Mouse (Mus musculus) limb, embryonic 12.5 days (tissue): ENCODE data around the gene Bcl2a1b. TPM values are rescaled to one million over a fixed set of nuclear protein-coding genes. Genes with fewer than 3 reads are reported as not detected.
"Not testable (repeated sequence)": the region's sequence is repeated elsewhere in the genome, so short reads cannot be mapped to it uniquely, and the experiment has no call there.

Source experiments
- ATAC-seq: fragments of 200-750 bp; cut with Nextera tagmentation; 2 replicates; pipeline ENCODE4 v1.8.0; 2017; ENCODE audit warnings: low read depth, moderate TSS enrichment; ENCODE audit not compliant: insufficient number of reproducible peaks, insufficient read depth, low FRiP score, low TSS enrichment
- H3K27ac ChIP-seq: fragments of 300-500 bp; sonication (generic); 2 replicates; pipeline ENCODE4 v1.5.1; 2016; ENCODE audit warnings: mild to moderate bottlenecking, moderate library complexity
- H3K27me3 ChIP-seq: fragments of 300-500 bp; sonication (generic); 2 replicates; pipeline ENCODE4 v1.6.1; 2016; ENCODE audit warnings: mild to moderate bottlenecking, moderate library complexity
- H3K36me3 ChIP-seq: fragments of 300-500 bp; sonication (generic); 2 replicates; pipeline ENCODE4 v1.6.1; 2016; ENCODE audit warnings: mild to moderate bottlenecking, moderate library complexity
- H3K4me1 ChIP-seq: fragments of 300-500 bp; sonication (generic); replicated peaks from 2 replicates; pipeline ENCODE4 v1.6.1; 2016
- H3K4me2 ChIP-seq: fragments of 300-500 bp; sonication (generic); 2 replicates; pipeline ENCODE4 v1.6.1; 2016; ENCODE audit warnings: mild to moderate bottlenecking, moderate library complexity
- H3K4me3 ChIP-seq: fragments of 300-500 bp; sonication (generic); replicated peaks from 2 replicates; pipeline ENCODE4 v1.5.1; 2016; ENCODE audit warnings: mild to moderate bottlenecking
- H3K9ac ChIP-seq: fragments of 300-500 bp; sonication (generic); replicated peaks from 2 replicates; pipeline ENCODE4 v1.6.1; 2016; ENCODE audit warnings: mild to moderate bottlenecking, moderate library complexity
- H3K9me3 ChIP-seq: fragments of 300-500 bp; sonication (generic); 2 replicates; pipeline ENCODE4 v1.6.1; 2016; ENCODE audit warnings: mild to moderate bottlenecking, moderate library complexity
- WGBS: fragments of 180-500 bp; shearing (Covaris S2); methylation state at CpG from one replicate; pipeline ENCODE4 v1.1.7; 2016; 5-methylcytosine and 5-hydroxymethylcytosine counted together
- polyA plus RNA-seq: library from polyadenylated mRNA; unstranded; fragments of >200 nt; fragmentation: Nextera tagmentation; extraction: Ambion mirVana; gene quantifications from 2 replicates; pipeline ENCODE4 v1.2.1, GENCODE M21; 2016

Gene Bcl2a1b
- polyA plus RNA-seq, result 0.64 and 0.76 TPM in 2 replicates

- H3K9me3 ChIP-seq, ATAC-seq, H3K4me1 ChIP-seq, H3K36me3 ChIP-seq, H3K27ac ChIP-seq, H3K27me3 ChIP-seq, H3K4me2 ChIP-seq, H3K4me3 ChIP-seq, H3K9ac ChIP-seq: not testable (repeated sequence)
- 89% methylated on average over 5 of the region's 5 CpGs for WGBS
Observed at GRCm38 (mm10) chr9:89198969-89199416, at the start of gene Bcl2a1b, which contains the start of gene Gm29094. TSS of gene Bcl2a1b (plus strand) at chr9:89199209. TSS of gene Gm29094 (plus strand) at chr9:89199379.

GRCm38 (mm10) chr9:89172539-89172938 is 26.5 kb upstream of the Bcl2a1b start:
- not testable (repeated sequence) for H3K4me2 ChIP-seq, H3K4me3 ChIP-seq, ATAC-seq, H3K27me3 ChIP-seq, H3K27ac ChIP-seq, H3K36me3 ChIP-seq, H3K9ac ChIP-seq, H3K9me3 ChIP-seq, H3K4me1 ChIP-seq

GRCm38 (mm10) chr9:89178833-89179232 is 20.2 kb upstream of the Bcl2a1b start:
- not testable (repeated sequence) for H3K4me2 ChIP-seq, H3K27me3 ChIP-seq, H3K9ac ChIP-seq, H3K4me1 ChIP-seq, ATAC-seq, H3K36me3 ChIP-seq, H3K27ac ChIP-seq, H3K4me3 ChIP-seq, H3K9me3 ChIP-seq
- 30% methylated on average over 2 of the region's 3 CpGs for WGBS

- H3K27ac ChIP-seq, H3K9me3 ChIP-seq, H3K27me3 ChIP-seq, H3K4me3 ChIP-seq, H3K9ac ChIP-seq, H3K4me2 ChIP-seq, H3K4me1 ChIP-seq, H3K36me3 ChIP-seq, ATAC-seq: not testable (repeated sequence)
- 71% methylated on average over 3 of the region's 4 CpGs for WGBS
Observed at GRCm38 (mm10) chr9:89179469-89179868, 19.5 kb upstream of the Bcl2a1b start.

- WGBS, result 81% methylated on average over 15 of the region's 15 CpGs
Observed at GRCm38 (mm10) chr9:89187006-89187405, 12.0 kb upstream of the Bcl2a1b start.

GRCm38 (mm10) chr9:89195483-89195882 is 3.5 kb upstream of the Bcl2a1b start:
- not testable (repeated sequence) for H3K9ac ChIP-seq, H3K9me3 ChIP-seq, H3K4me3 ChIP-seq, H3K4me1 ChIP-seq, H3K27me3 ChIP-seq, H3K27ac ChIP-seq, H3K36me3 ChIP-seq, H3K4me2 ChIP-seq, ATAC-seq

More at GRCm38 (mm10) chr9:89187006-89187405, 12.0 kb upstream of the Bcl2a1b start:
- not testable (repeated sequence) for H3K4me3 ChIP-seq, ATAC-seq, H3K36me3 ChIP-seq, H3K27ac ChIP-seq, H3K4me1 ChIP-seq, H3K9ac ChIP-seq, H3K27me3 ChIP-seq, H3K9me3 ChIP-seq, H3K4me2 ChIP-seq

- WGBS, result 67% methylated on average over 1 of the region's 1 CpGs
- not testable (repeated sequence) for H3K4me3 ChIP-seq, H3K9me3 ChIP-seq, H3K27ac ChIP-seq, H3K4me2 ChIP-seq, H3K4me1 ChIP-seq, H3K27me3 ChIP-seq, H3K9ac ChIP-seq, H3K36me3 ChIP-seq, ATAC-seq
Observed at GRCm38 (mm10) chr9:89197509-89197908, 1.5 kb upstream of the Bcl2a1b start.

GRCm38 (mm10) chr9:89198349-89198748 is 660 bp upstream of the Bcl2a1b start:
- H3K4me1 ChIP-seq, H3K4me2 ChIP-seq, H3K4me3 ChIP-seq, ATAC-seq, H3K27ac ChIP-seq, H3K9ac ChIP-seq, H3K36me3 ChIP-seq, H3K27me3 ChIP-seq, H3K9me3 ChIP-seq: not testable (repeated sequence)
- WGBS, result 89% methylated on average over 3 of the region's 3 CpGs

- H3K9me3 ChIP-seq, H3K4me2 ChIP-seq: not testable (repeated sequence)
Observed at GRCm38 (mm10) chr9:89202256-89202655, 3.2 kb downstream of the Bcl2a1b start.

GRCm38 (mm10) chr9:89208939-89209338 is 9.9 kb downstream of the Bcl2a1b start:
- not testable (repeated sequence) for H3K9me3 ChIP-seq, H3K36me3 ChIP-seq, H3K4me1 ChIP-seq, ATAC-seq, H3K27me3 ChIP-seq, H3K9ac ChIP-seq, H3K4me2 ChIP-seq, H3K27ac ChIP-seq, H3K4me3 ChIP-seq
- 79% methylated on average over 1 of the region's 1 CpGs for WGBS

More at GRCm38 (mm10) chr9:89202256-89202655, 3.2 kb downstream of the Bcl2a1b start:
- not testable (repeated sequence) for H3K9ac ChIP-seq, H3K36me3 ChIP-seq, H3K4me1 ChIP-seq, H3K27ac ChIP-seq, H3K4me3 ChIP-seq, H3K27me3 ChIP-seq, ATAC-seq

GRCm38 (mm10) chr9:89210353-89211064 is 11.5 kb downstream of the Bcl2a1b start, which contains the start of gene Mthfs:
TSS of gene Mthfs (plus strand) at chr9:89210676.
- H3K36me3 ChIP-seq, H3K27me3 ChIP-seq, H3K4me1 ChIP-seq, H3K9me3 ChIP-seq: not testable (repeated sequence)
- Histone ChIP-seq H3K27ac (peak within 1 kb of the TSS; percentile 86), H3K9ac (0 out of 2 replicates have a peak within 1 kb of the TSS, but pooled peaks have one; percentile 34), H3K4me2 (peak within 1 kb of the TSS; percentile 46), H3K4me3 (peak within 1 kb of the TSS; percentile 31)
- 27% methylated on average over 10 of the region's 12 CpGs for WGBS
- ATAC-seq, result peak; percentile 39
